Mouse (Mus musculus) C2C12 (cell line): ENCODE results near the gene Rgma.

ENCODE experiments used
- CTCF ChIP-seq: IDR thresholded peaks from one replicate; pipeline ENCODE4 v1.5.1; 2011; ENCODE audit not compliant: control insufficient read depth, insufficient read depth, insufficient read length
- MAX ChIP-seq: IDR thresholded peaks from one replicate; pipeline ENCODE4 v1.6.1; 2011; ENCODE audit warnings: mild to moderate bottlenecking, control low read depth
- MYOD1 ChIP-seq: IDR thresholded peaks from one replicate; pipeline ENCODE4 v1.6.1; 2011; ENCODE audit warnings: low read depth; ENCODE audit not compliant: control insufficient read depth, insufficient read length
- USF1 ChIP-seq: IDR thresholded peaks from one replicate; pipeline ENCODE4 v1.6.1; 2011; ENCODE audit warnings: low read depth, mild to moderate bottlenecking, control low read depth, moderate library complexity

GRCm38 (mm10) chr7:73372352-73372970 is 2.8 kb upstream of the Rgma start:
- TF ChIP-seq MYOD1 (no peak), CTCF (no peak), USF1 (no peak), MAX (no peak)
